Mouse (Mus musculus) CH12.LX (cell line): ENCODE results near the gene Rtn1. TPM values are rescaled to one million over a fixed set of nuclear protein-coding genes. Genes with fewer than 3 reads are reported as not detected.

Experiments used
- DNase-seq: peaks from one replicate; pipeline ENCODE4 v3.0.0-alpha.2; 2013; ENCODE audit errors: extremely low read depth
- H3K27ac ChIP-seq: 2 replicates; pipeline ENCODE4 v1.5.1; 2012; ENCODE audit warnings: low read depth, mild to moderate bottlenecking, control low read depth, moderate library complexity; ENCODE audit not compliant: insufficient read depth
- H3K27me3 ChIP-seq: replicated peaks from 2 replicates; pipeline ENCODE3; 2012; ENCODE audit warnings: inconsistent platforms
- H3K36me3 ChIP-seq, 2 experiments: replicated peaks in 1 of 2; 2 replicates each; pipeline versions ENCODE3 to v1.6.1; 2012; ENCODE audit warnings: inconsistent platforms in 1 of 2, low read length in 1 of 2, mild to moderate bottlenecking in 1 of 2, mixed read lengths in 1 of 2, moderate library complexity in 1 of 2; ENCODE audit not compliant: control insufficient read depth in 1 of 2, insufficient read depth in 1 of 2
- H3K4me1 ChIP-seq, 2 experiments: 2 replicates each; pipeline ENCODE4 v1.6.1; 2012; ENCODE audit warnings: inconsistent platforms in 1 of 2, moderate library complexity in 1 of 2; ENCODE audit not compliant: insufficient read depth in 2 of 2, control insufficient read depth in 1 of 2
- H3K4me2 ChIP-seq: 2 replicates; pipeline ENCODE4 v1.6.1; 2012; ENCODE audit warnings: low read depth, mild to moderate bottlenecking, control low read depth; ENCODE audit not compliant: poor library complexity, insufficient read depth, severe bottlenecking
- H3K4me3 ChIP-seq, 3 experiments: fragments of 150-350 bp in 1 of 3; sonication (generic) in 1 of 3; replicated peaks in 1 of 3; 2 replicates each; pipeline versions ENCODE3 to v1.5.1; 2011 to 2012; ENCODE audit warnings: low read depth in 2 of 3, low read length in 2 of 3, mild to moderate bottlenecking in 2 of 3, moderate library complexity in 2 of 3, control low read depth in 1 of 3, improper control_type of control experiment in 1 of 3, inconsistent platforms in 1 of 3, mixed read lengths in 1 of 3; ENCODE audit not compliant: poor library complexity in 1 of 3
- H3K79me2 ChIP-seq: replicated peaks from 2 replicates; pipeline ENCODE4 v1.6.1; 2012; ENCODE audit warnings: mild to moderate bottlenecking, moderate library complexity; ENCODE audit not compliant: control insufficient read depth, poor library complexity, insufficient read depth, severe bottlenecking; ENCODE audit errors: extremely low read depth
- H3K9ac ChIP-seq: 2 replicates; pipeline ENCODE4 v1.6.1; 2012; ENCODE audit warnings: low read depth, mild to moderate bottlenecking, control low read depth, moderate library complexity; ENCODE audit not compliant: insufficient read depth
- H3K9me3 ChIP-seq: replicated peaks from 2 replicates; pipeline ENCODE3; 2012; ENCODE audit warnings: low read length, inconsistent platforms, mixed read lengths
- CHD2 ChIP-seq: IDR thresholded peaks from 2 replicates; pipeline ENCODE4 v1.6.1; 2011; ENCODE audit warnings: low read length, improper control_type of control experiment
- CTCF ChIP-seq, 2 experiments: IDR thresholded peaks in 1 of 2; conservative IDR thresholded peaks in 1 of 2; 2 replicates each; pipeline ENCODE4 v1.5.1; 2011 to 2012; ENCODE audit warnings: low read depth in 2 of 2, low read length in 2 of 2, improper control_type of control experiment in 1 of 2, inconsistent platforms in 1 of 2, mild to moderate bottlenecking in 1 of 2, moderate library complexity in 1 of 2
- ELF1 ChIP-seq: IDR thresholded peaks from 2 replicates; pipeline ENCODE4 v1.6.1; 2014; ENCODE audit warnings: low read depth, mild to moderate bottlenecking, inconsistent platforms, low read length, improper control_type of control experiment
- EP300 ChIP-seq: IDR thresholded peaks from 2 replicates; pipeline ENCODE4 v1.6.1; 2011; ENCODE audit warnings: low read length, improper control_type of control experiment
- ETS1 ChIP-seq: conservative IDR thresholded peaks from 2 replicates; pipeline ENCODE4 v1.6.1; 2012; ENCODE audit warnings: low read depth, mild to moderate bottlenecking, inconsistent platforms, low read length, improper control_type of control experiment, moderate library complexity
- GABPA ChIP-seq: IDR thresholded peaks from 2 replicates; pipeline ENCODE4 v1.6.1; 2012; ENCODE audit warnings: low read depth, low read length, improper control_type of control experiment, inconsistent platforms; ENCODE audit not compliant: insufficient replicate concordance
- IRF4 ChIP-seq: IDR thresholded peaks from 2 replicates; pipeline ENCODE4 v1.6.1; 2014; ENCODE audit warnings: low read depth, mild to moderate bottlenecking, inconsistent platforms, low read length, improper control_type of control experiment
- JUND ChIP-seq: conservative IDR thresholded peaks from 2 replicates; pipeline ENCODE4 v1.6.1; 2011; ENCODE audit warnings: low read depth, low read length, improper control_type of control experiment
- MYC ChIP-seq: IDR thresholded peaks from 2 replicates; pipeline ENCODE4 v1.6.1; 2011; ENCODE audit warnings: low read depth, mild to moderate bottlenecking, improper control_type of control experiment, low read length
- NELFE ChIP-seq: IDR thresholded peaks from 2 replicates; pipeline ENCODE4 v1.6.1; 2011; ENCODE audit warnings: low read depth, low read length, improper control_type of control experiment
- POLR2AphosphoS2 ChIP-seq: IDR thresholded peaks from 2 replicates; pipeline ENCODE4 v1.6.1; 2011; ENCODE audit warnings: low read depth, low read length, improper control_type of control experiment
- RAD21 ChIP-seq: IDR thresholded peaks from 2 replicates; pipeline ENCODE4 v1.6.1; 2011; ENCODE audit warnings: low read depth, mild to moderate bottlenecking, low read length, improper control_type of control experiment, moderate library complexity
- RCOR1 ChIP-seq: conservative IDR thresholded peaks from 2 replicates; pipeline ENCODE4 v1.6.1; 2012; ENCODE audit warnings: low read depth, mild to moderate bottlenecking, inconsistent platforms, low read length, improper control_type of control experiment
- SIN3A ChIP-seq: IDR thresholded peaks from 2 replicates; pipeline ENCODE4 v1.6.1; 2012; ENCODE audit warnings: low read length, improper control_type of control experiment, inconsistent platforms
- SMC3 ChIP-seq: IDR thresholded peaks from 2 replicates; pipeline ENCODE4 v1.6.1; 2011; ENCODE audit warnings: low read depth, low read length, improper control_type of control experiment
- TCF12 ChIP-seq: IDR thresholded peaks from 2 replicates; pipeline ENCODE4 v1.6.1; 2014; ENCODE audit warnings: low read depth, mild to moderate bottlenecking, inconsistent platforms, low read length, improper control_type of control experiment
- USF1 ChIP-seq: IDR thresholded peaks from 2 replicates; pipeline ENCODE4 v1.6.1; 2014; ENCODE audit warnings: low read depth, mild to moderate bottlenecking, inconsistent platforms, low read length, improper control_type of control experiment
- ZC3H11A ChIP-seq: IDR thresholded peaks from 2 replicates; pipeline ENCODE4 v1.6.1; 2012; ENCODE audit warnings: low read depth, mild to moderate bottlenecking, inconsistent platforms, low read length, improper control_type of control experiment
- ZMIZ1 ChIP-seq: IDR thresholded peaks from 2 replicates; pipeline ENCODE4 v1.6.1; 2012; ENCODE audit warnings: low read depth, mild to moderate bottlenecking, inconsistent platforms, low read length, improper control_type of control experiment
- dilution Hi-C: fragments of 300-500 bp; cut with MboI; formaldehyde crosslinking; loops from 2 replicates; pipeline ENCODE4 v1.14.3; 2020; ENCODE audit warnings: low sequenced_read_pairs; ENCODE audit not compliant: extremely low pct_unique_long_range_greater_than_20kb, extremely low pct_ligation_motif_present
- in situ Hi-C: fragments of 300-500 bp; cut with MboI; formaldehyde crosslinking; loops from 3 replicates; pipeline ENCODE4 v1.14.3; 2019; ENCODE audit warnings: low sequenced_read_pairs, low pct_ligation_motif_present, low pct_unique_long_range_greater_than_20kb, mixed read lengths
- polyA plus RNA-seq: library from polyadenylated mRNA; unstranded; fragments of >175 nt; gene quantifications from 2 replicates; pipeline ENCODE4 v1.2.1, GENCODE M21; 2012; ENCODE audit warnings: low read depth; ENCODE audit not compliant: insufficient read length
- total RNA-seq, 2 experiments: library from RNA; depleted of rRNA; stranded (reverse); fragments of 300-350 nt in 1 of 2; fragments of >200 nt in 1 of 2; gene quantifications; 2 replicates each; pipeline ENCODE4 v1.2.3; 2012 to 2014

Rtn1 gene
- total and polyA plus RNA-seq, 3 experiments: 0.08 to 0.17 TPM; not detected in 1

DNA sequence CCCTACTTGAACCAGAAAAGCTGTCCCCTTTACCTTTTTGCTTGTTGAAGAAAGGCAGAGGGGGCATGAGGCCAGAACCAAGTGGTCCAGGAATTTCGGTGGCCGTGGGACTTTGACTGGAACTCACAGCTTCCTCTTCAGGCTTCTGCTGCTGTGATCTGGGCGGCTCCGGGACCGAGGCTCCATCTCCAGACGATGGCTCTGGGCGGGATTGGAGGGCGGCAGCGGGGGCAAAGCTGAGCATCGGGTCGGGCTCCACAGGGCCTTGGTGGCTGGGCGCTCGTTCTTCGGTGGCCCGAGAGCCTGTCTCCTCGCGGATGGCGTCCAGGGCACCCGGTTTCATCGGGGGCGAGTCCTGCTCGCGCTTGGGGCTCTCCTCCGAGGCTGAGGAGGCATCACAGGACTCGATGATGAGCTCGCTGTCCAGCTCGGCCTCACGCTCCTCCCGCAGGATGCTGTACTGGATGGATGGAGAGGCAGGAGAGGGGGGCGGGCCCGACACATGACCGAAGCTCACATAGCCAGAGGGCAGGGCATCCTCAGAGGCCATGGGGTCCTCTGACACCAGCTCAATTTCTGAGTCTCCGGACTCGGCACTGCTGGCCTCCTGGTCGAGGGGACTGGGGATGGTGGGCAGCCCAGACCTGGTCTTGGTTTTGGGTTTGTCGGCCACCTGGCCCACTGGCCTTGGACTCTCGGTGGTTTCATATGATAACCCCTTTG is 105.1 kb downstream of the Rtn1 start:
- H3K27me3 ChIP-seq: no peaks in the 10 kb centered on the region
- DNase-seq: no peak
- no peak overlapping the region for H3K9ac ChIP-seq
- in situ Hi-C loops: no loop called here
- H3K4me1 ChIP-seq: peaks cover 2 to 3% of the 10 kb centered on the region in 2 experiments; a peak in 1 of 4 replicates
- no peaks in the 10 kb centered on the region for H3K9me3 ChIP-seq
- H3K4me3 ChIP-seq: no peak overlapping the region
- no peaks in the 10 kb centered on the region for H3K36me3 ChIP-seq
- dilution Hi-C loops: no loop called here
- H3K27ac ChIP-seq: no peak overlapping the region
- no peak for TF ChIP-seq SIN3A
- no peak for TF ChIP-seq ZC3H11A
- no peak for TF ChIP-seq SMC3
- TF ChIP-seq TCF12: no peak
- no peak for TF ChIP-seq CHD2
- no peak for TF ChIP-seq USF1
- no peak for TF ChIP-seq NELFE
- no peak for TF ChIP-seq EP300
- no peak for TF ChIP-seq JUND
- no peak for TF ChIP-seq ZMIZ1
- TF ChIP-seq MYC: no peak
- TF ChIP-seq ELF1: no peak
- TF ChIP-seq RCOR1: no peak
- TF ChIP-seq GABPA: no peak
- TF ChIP-seq ETS1: no peak
- TF ChIP-seq CTCF (conservative IDR thresholded peaks at IDR 0.05 in 1 of 2, IDR thresholded peaks at IDR 0.05 in 1 of 2; ENCODE audit: low read depth in 2 of 2, low read length in 2 of 2): no peak
- H3K4me2 ChIP-seq: no peak overlapping the region
- no peaks in the 10 kb centered on the region for H3K79me2 ChIP-seq

DNA sequence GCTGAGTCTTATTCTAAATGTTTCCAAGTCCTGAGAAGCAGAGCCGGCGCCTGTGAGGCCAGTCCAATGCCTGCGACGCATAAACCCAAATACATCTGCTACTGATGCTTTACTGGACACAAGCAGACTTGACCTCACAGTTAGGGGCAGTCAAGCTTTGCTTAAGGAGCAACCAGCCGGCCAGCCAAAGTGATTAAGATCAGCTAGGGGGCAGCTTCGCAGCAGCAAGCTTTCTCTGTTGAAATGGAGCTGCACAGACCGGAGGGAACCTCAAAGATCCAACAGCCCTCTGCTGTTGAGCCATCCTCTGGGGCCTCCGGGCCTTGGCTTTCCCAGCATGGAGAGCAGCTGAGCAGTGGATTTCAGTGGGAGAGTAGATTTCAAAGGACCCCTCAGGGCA is 107.4 kb downstream of the Rtn1 start:
- dilution Hi-C loops (no loop called here), in situ Hi-C loops (no loop called here)
- Histone ChIP-seq H3K4me2 (no peak overlapping the region), H3K36me3 (no peaks in the 10 kb centered on the region), H3K9me3 (no peaks in the 10 kb centered on the region), H3K79me2 (no peaks in the 10 kb centered on the region), H3K4me1 (peaks cover 9 to 14% of the 10 kb centered on the region in 2 experiments), H3K9ac (no peak overlapping the region), H3K4me3 (no peak overlapping the region), H3K27ac (no peak overlapping the region), H3K27me3 (no peaks in the 10 kb centered on the region)
- no peak for DNase-seq
- TF ChIP-seq SMC3 (peak; percentile 47), POLR2AphosphoS2 (no peak), ZC3H11A (no peak), RAD21 (peak; percentile 45), CTCF (conservative IDR thresholded peaks at IDR 0.05 in 1 of 2, IDR thresholded peaks at IDR 0.05 in 1 of 2; ENCODE audit: low read depth in 2 of 2, low read length in 2 of 2) (peak in 1 of 2 experiments; percentile 58; a peak in 2 of 4 replicates), IRF4 (no peak)
